Mouse (Mus musculus) adrenal gland, postnatal 10 days (tissue): ENCODE results near the gene Krt12. TPM values are rescaled to one million over a fixed set of nuclear protein-coding genes. Genes with fewer than 3 reads are reported as not detected.

ENCODE experiments used
- DNase-seq: peaks from one replicate; pipeline ENCODE4 v3.0.0; 2021; ENCODE audit warnings: mixed read lengths
- long read RNA-seq, 2 experiments: library from polyadenylated mRNA; stranded (forward); transcript quantifications; one replicate each; pipeline ENCODE4 v2.0.0; 2021
- total RNA-seq, 2 experiments: library from RNA; stranded (reverse); gene quantifications; 2 replicates each; pipeline ENCODE4 v1.2.3; 2021

Krt12 gene
- not detected for total RNA-seq
- long read RNA-seq, experiment 1, result 0 reads
- long read RNA-seq, experiment 2, result 0 reads

DNA sequence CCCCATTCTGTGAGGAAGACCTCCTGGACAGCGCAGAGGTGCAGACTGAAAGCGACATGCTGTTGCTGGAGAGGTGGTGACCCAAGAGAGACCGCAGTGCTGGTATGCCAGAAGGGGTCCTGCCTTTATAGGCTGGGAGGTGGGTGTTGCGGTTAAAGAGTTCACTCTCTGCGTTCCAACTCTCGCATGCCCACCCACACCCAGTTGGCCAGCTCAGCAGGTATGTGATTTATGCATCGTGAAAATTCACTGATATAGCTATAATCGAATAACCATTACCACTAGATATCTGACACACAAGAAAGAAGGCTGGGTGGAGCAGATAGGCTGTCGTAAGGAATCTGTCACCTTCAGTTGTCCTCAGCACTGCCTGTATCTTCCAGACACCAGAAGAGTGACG is at the start of gene Krt12:
Gene Krt12 (minus strand): TSS at position 101 of the 400 bp plus-strand sequence.
- no peak for DNase-seq

DNA sequence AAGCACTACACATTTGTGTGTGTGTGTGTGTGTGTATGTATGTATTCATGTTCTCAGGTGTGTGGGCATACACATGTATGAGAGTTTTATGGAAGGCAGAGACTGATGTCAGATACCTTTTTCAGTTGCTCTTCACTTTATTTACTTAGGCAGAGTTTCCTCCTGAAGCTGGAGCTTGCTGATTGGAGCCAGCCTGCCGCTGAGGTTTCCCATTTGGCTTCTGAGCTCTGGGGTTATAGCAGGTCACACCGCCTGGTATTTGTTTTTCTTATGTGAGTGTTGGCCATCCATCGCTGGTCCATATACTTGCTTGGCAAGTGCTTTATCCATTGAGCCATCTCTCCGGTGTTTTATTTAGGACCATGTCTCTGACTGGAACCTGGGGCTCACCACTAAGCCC is 47.2 kb upstream of the Krt12 start:
- DNase-seq, result no peak

DNA sequence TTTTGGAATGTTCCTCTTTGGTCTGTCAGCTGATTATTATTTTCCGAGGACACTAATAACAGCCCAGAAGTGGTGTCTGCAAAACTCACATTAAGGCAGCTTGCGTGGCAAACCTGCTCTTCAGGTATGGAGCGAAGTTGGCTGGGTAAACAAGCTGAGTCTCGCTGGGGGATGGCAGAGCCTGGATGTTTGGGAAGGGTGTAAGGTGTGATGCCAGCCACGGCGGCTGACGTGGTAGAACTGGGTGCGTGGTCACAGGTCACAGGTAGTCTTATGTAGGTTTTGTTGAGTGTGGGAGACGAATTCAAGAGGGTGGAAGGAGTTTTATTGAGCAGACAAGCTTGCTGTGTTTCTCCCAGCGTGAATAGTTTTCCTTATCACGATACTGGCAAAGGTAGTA is 46.5 kb upstream of the Krt12 start:
- DNase-seq, result no peak

DNA sequence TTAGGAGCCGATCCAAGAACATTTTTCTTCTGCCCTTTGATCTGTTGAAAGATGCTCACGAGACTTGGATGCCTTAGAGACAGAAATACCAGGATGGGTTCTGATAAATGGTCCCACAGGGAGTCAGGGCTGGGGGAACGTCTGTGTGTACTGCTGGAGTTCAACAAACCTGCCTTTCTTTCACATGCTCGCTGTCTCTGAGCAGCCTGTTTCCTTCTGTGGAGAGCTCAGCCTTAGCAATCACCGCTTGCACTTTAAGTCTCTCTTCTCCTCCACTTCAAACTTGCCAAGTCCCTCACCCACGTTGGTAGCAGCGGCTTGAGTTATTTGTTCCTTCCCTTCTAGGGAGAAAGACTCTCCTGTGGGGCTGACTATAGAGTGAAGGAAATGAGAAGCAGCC is 44.3 kb upstream of the Krt12 start:
- DNase-seq, result no peak

DNA sequence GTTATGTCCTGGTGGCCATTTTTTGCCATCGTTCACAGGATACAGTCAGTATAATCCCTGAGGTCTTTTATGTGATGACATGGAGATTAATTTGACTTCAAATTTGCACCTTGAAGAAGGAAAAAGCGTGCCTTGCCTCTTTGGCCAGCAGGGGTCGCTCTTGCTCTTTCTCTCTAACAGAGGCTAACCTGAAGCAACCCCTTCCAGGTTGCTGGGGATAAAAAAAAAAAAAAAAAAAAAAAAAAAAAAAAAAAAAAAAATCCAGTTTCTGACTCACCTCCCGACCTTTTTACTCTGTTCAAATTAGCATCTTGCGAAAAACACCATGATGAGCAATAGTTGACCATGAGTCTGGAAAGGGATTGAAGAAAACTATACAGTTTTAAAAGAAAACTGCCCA is 42.8 kb upstream of the Krt12 start:
- DNase-seq, result peak; percentile 90

DNA sequence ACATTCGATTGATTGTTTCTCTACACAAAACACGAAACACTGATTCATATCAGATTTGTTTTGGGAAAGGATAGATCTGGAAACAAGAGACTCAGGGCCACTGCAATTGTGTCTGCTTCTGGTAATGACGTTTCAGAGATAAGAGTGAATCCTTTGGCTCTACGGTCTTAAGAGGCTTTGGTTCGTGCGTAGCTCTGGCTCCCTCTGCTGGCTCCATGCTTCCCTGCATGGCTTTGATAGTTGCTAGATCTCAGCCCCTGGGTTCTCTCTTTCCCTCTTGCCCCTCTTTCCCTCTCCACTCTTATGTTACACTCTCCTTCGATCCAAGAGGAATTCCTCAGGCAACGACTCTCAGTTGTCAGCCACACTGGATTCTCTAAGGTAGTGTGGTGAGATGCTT is 41.1 kb upstream of the Krt12 start:
- peak; percentile 80 for DNase-seq

DNA sequence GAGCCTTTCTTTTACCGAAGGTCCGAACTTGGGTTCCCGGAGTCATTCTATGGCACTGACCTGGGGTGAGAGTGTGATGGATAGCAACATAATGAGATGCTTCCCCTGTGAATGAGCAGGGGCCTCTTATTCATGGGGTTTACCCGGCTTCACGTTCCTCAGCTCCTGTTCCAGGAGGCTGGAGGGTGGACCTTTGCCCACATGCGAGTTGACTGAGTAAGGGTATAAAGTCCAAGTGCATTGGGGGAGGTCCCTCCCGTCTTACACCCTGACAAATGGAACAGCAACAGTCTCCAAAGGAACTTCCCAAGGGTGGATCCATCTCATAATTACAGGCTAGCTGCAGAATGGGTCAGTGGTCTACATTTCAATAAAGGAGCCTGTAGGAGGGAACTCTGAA is 39.7 kb upstream of the Krt12 start:
- DNase-seq, result no peak

DNA sequence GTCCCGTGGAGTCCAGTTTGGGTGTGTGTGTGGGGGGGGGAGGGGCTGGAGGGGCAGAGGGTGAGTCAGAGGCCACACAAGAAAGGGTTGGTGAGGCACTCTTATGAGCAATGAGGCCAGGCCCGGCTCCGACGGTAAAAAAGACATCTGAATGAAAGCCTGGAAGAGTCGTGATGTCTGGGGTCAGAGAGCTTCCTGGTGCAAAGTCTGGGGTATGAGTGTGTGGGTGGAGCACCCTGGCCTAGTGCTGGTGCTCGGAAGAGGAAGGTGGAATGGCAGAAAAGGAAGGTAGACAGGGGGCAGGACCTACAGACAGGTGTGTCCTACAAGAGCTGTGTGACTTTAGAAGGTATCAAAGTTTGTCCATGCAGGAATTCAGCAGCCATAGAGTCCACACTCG is 36.8 kb upstream of the Krt12 start:
- DNase-seq, result no peak

DNA sequence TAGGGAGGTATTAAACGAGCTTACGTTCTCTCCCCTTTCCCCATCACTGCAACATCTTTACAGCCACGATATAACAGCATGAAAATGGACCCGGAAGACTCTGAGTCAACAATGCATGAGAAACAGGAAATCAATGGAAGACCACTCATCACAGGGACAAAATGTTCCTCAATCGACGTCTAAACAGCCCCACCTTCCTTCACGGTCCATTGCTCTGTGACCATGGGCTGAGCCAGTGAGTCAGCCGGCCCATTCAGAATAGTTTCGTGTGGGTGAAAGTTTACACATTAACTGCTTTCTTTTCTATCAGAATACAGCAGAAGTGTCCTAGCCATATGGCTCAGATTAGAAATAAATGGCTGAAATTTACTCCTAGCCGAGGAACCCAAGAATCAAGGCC is 32.7 kb upstream of the Krt12 start:
- no peak for DNase-seq

DNA sequence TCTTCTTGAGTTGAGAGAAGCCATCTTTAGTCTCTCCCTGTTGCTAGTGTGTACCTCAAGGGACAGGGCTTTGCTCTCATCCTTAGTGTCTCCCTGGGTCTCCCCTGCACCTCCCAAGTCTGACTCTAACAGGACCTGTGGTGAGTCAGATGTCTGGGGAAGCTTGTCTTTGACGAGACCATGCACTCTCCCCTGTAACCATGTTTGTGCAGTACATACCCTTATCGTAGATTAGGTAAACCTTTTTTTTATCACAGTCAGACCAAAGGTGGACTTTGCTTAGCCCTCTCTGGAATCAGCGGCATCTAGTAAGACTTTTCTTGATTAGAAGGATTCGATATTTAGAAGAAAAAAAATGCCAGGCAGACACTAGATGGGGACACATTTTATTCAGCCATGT is 32.0 kb upstream of the Krt12 start:
- no peak for DNase-seq

DNA sequence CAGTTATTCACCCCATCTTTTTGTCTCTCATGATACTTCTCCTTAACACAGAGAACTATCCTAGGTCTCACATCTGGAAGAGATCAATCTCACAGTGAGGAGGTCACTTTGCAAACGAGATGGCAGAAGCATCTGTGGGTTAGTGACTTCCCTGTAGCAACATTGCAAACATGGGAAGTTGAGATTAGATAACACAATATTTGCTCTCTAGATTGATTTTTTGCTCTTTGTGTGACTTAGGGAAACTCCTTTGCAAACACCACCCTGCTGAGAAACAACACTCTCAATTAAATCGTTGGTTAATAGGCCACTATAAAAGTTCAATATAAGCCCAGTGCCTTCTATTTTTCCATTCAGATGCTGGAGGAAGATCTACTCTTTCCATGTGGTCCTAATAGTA is 26.7 kb upstream of the Krt12 start:
- no peak for DNase-seq

DNA sequence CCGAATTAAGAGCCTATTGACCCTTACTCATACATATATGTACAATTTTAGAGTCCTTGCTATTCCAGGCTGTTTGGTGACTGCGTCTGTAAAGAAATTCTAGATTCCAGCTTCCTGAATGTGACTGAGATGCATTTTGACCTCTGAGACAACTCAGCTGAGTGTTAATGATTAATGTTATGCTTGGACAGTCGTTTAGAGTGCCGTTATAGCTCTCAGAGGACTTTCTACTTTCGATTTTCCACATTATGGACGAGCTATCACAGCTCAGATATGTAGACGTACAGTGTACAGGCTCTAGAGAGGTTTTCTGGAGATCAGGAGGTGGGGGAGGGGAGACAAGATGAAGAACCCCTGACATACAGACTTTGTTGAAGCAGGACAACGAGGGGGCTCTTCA is 19.2 kb upstream of the Krt12 start:
- no peak for DNase-seq

DNA sequence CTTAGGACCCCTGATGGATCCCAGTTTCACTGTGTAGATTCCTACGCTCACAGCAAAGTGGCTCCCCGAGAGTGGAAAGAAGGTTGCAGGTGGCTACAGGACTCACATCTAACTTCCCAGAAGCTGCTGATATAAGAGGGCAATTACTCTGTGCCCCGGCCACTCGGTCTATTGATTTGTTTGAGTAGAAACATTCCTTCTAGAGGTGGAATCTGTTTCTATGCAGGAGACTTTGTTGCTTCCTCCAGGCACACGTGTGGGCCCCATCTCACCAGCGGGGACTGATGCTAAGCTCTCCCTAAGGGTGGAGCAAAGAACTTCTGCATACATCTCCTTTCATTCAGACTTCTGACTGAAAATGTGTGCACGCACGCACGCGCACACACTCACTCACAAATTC is 17.4 kb upstream of the Krt12 start:
- DNase-seq, result no peak

DNA sequence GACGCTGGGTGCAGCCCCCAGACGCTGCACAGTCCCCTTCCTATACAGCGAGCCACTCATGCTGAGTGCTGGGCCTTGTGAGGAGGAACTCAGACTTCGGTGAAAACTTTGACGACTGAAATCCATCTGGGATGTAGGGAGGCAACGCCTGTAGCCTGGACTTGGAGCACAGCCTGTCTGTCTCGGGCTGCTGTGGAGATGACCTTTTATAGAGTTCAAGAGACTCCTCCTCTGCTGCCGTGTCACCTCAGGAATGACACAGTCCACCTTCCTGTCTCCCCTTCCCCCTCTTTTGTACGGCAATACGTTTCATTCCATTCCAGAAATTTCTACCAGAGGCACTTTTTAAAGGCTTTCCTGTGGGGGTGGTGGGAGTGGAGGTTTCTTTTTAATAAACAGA is 15.9 kb upstream of the Krt12 start, which contains the start of gene Krt20:
Gene Krt20 (minus strand): TSS at position 179 of the 400 bp plus-strand sequence.
- no peak for DNase-seq

DNA sequence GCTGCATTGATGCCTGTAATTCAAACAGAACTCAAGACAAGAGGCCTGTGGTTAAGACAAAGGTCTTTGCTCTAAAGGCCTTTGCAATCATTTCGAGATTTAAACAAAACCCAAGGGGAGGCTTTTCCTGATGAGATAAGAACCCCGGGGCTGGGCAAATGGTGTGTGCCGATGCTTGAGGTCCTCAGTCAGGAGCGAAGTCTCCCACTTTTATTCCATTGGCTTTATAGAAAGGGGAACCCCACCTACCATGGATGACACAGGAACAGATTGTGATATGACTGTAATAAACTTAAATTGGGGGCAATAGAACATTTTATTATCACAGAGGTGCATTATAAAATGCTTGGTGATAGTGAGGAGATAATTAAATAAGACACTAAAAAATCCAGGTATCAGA is 14.6 kb upstream of the Krt12 start:
- DNase-seq, result no peak

DNA sequence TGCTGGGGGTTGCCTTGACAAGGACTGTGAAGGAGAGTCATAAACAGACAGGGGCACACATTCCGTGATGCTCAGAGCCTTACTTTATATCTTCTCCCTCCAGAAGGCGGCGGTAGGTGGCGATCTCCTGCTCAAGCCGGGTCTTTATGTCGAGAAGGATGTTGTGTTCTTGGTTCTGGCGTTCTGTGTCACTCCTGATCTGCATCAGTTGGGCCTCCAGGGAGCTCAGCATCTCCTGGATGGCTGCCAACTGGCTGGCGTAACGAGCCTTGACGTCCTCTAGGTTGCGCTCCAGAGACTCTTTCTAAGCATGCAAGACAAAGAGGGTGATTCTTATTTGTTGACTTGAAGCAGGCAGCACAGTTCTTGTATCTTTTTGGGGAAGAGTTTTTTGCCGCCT is 8.6 kb upstream of the Krt12 start:
- DNase-seq, result peak; percentile 31

DNA sequence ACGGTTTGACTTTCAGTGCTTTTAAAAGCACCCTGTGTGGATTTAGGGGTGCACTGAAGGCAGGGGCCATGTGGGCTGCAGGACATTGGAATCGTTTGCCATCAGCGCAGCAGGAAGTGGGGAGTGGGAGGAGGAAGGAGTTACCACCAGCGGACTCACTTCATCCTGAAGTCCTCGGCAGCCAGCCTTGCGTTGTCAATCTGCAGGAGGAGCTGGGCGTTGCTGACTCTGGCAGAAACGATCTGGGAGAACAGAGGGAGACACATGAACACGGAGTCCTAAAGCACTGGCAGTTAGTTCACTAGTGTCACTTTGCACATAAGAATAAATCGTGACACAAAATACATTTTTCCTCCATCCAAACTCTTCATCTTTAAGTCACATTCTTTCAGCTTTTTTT is 1.5 kb downstream of the Krt12 start:
- no peak for DNase-seq

DNA sequence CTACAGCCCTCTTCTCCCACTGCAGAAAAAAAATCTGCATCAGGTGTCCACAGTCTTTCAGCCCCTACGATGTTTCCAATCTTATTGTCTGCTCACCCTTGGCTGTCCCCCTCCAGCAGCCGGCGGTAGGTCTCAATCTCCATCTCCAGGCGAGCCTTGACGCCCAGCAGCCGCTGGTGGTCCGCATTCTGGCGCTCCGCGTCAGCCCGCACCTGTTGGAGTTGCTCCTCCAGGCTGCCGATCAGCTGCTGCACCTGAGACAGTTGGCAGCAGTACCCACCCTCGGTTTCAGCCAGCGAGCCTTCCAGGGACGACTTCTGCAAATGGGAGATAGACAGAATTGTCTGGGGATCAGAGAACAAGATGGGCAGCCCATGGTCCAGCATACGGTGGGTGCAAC is 4.2 kb downstream of the Krt12 start:
- DNase-seq, result no peak

DNA sequence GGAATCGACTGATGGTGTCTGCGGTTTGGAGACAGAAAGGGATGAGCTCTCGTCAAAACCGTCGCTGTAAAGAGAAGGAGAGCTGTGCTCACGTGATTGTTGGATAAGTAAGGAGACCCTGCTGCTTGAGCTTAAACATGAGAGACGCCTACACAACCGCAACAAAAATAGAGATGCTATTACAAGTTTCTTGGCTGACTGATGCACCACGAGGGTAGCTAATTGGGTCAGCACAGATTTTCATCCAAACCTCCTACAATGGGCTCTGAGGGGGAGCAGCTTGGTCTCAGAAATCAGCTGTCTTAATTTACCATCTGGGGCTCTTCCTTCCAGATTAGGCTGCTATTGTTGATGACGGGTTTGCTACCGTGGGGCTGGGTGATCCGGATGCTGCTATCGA is 5.2 kb downstream of the Krt12 start:
- DNase-seq, result no peak

DNA sequence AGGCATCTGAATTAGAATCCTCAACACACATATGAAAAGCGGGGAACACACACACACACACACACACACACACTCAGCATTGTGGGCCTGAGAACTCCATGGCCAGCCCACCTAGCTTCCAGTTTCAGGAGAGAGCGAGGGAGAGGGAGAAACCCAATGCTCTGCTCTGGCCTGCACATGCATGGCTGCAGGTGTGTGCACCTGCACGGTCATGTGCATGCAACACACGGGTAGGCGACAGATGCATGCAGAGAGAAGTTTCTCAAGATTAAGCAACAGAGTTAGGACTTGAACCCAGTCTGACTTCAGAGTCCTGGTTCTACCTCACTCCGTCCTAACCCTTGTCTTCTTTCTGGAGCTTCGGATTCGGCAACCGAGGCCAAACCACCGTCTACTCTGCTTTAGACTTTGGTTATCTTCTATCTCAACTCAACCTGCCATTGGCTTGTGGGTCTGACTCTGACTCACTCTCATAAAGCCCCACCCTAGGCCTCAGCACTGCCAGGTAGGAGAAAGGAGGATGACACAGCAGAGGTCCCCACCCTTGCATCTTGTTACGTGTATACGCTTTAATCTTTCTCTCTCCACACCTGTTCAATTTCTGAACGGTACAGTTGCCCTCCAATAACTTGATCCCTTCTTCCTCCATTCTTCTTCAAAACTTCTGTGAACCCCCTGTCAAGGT is 7.5 kb downstream of the Krt12 start:
- DNase-seq, result no peak

DNA sequence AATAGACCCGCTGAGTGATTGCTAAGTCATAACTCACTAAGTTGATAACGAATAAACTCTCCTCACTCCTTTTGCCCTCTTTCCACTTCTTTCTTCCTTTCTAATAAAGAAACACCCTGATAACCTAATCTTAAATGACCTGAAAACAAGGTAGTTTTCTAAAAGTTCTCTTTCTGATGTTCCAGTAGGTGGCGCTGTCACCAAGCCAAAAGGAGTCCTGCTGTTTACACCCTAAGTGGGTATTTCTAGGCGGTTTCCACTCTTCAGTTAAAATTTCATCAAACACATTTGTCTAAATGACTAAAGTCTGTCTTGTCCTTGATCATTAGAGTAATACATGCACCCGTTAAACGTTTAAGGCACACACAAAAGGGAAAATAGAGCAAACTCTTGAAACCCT is 8.8 kb downstream of the Krt12 start:
- peak; percentile 57 for DNase-seq

DNA sequence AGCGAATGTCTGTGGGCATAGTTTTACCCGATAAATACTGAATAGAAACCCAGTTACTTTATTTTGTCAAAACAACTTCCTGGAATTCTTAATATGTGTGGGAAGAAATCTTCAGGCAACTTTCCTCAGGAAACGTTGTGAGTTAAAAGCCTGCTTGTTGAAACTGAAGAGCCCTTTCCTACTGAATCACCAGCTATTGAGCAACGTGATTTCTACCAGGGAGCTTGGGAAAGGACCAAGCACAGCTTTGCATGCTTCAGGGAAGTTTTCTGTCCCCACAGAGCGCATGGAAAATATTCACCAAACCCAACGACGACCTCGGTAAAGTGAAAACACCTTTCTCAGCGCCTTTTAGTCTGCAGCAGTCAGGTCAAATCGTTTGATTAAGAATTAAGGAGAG is 15.9 kb downstream of the Krt12 start:
- DNase-seq, result no peak

DNA sequence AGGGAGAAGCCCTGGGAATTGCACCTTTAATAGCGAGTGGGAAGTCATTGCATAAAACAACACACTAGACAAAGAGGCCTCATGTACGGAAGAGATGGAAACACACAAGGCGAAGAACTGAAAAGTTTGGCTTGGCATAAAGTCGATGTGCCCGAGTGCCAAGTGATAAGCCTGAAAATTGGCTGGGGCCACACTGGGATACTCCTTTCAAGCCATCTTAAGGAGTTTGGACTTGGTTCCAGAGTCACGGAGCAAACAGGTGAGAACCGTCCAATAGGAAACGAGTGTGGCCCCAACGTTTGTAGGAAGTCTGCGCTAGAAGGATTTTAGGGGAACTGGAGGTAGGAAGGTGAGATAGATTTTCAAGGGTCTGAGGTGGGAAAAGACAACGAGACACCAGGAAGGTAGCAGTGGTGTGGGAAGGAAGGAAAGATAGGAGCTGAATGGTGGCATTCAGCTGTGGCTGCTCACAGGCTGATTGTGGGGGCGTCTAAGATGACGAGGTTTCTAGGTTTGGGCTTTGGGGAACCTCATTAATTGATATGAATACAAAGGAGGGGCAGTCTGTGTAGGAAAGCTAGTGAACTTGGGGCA is 22.0 kb downstream of the Krt12 start:
- no peak for DNase-seq

DNA sequence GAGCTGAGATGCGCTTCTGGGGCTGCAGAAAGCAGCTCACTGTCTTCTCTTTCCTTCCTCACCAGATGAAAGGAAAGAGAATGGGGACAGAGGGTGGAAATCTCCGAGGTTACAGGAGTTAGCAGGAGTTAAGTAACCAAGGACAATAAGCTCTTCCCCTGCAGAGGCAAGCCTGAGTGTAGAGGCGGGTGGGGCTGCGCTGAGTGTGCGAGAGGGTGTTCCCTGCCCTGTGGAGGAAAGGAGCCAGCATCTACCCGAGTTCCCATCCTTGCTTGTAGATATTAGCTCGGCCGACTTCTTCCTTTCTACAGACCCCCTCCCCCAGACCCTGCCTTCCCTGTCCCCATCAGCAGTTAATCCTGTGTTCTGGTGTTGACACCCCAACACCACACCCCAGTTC is 23.2 kb downstream of the Krt12 start:
- DNase-seq, result no peak

DNA sequence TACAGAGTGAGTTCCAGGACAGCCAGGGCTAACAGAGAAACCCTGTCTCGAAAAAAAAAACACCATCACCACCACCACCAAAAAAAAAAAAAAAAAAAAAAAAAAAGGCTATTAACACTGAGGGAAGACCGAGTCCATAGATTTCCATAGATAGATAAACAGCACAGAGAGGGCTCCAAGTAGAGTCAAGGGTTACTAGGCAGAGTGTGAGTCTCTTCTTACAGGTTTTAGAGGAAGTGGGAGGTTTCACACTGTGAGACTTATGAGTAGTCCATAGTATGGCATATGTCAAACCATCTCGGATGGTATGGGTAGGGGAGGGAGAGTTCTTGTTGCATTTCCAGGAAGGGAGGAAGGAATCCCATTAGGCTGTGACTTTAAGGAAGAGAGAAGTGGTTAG is 24.0 kb downstream of the Krt12 start:
- no peak for DNase-seq
